ENCODE assay signal across 24 mouse cellular contexts in the genomic region with DNA sequence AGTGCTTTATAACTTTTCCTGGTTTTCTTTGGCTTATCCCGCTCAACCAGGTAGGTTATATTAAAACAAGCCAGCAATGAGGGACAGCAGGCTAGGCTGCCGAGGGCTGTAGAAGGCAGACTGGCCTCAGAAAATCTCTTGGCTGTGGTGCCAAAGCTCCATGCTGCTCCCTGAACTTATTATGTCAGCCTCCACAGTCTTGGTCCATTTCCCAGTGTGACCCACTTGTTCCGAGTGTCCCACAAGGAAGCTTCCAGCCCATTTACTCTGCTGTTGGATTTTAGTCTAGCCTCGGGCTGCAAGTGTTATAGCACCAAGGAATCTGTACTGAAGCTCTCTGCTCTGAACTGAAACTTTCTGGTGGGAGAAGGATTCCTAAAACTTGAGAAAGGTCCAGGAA. TPM values are rescaled to one million over a fixed set of nuclear protein-coding genes. Genes with fewer than 3 reads are reported as not detected.
A peak's percentile ranks its signal among the peaks of the same experiment; 100 is the strongest.
DNase-seq lines count a peak whose midpoint lies in the region; ATAC-seq and TF ChIP-seq lines count a peak whose summit lies in the region.
"Had no signal": no experiment of that assay in that cellular context is flagged by ENCODE, and none has a peak within 500 bp of the region (broad histone marks: within the 10 kb centered on the region; RNA-seq: fewer than 3 reads in every experiment).

No protein-coding gene starts in this region.

- ATAC-seq in intestine, embryonic 14.5 days (replicated peaks; ENCODE audit: low FRiP score, low TSS enrichment, low read depth), result no peak
- ATAC-seq in intestine, postnatal 0 days, result no peak
- ATAC-seq: forebrain, postnatal 0 days; hindbrain, postnatal 0 days had no signal

- peak; percentile 76 to 83 for DNase-seq in cerebellum, postnatal 14 days
- no peak for DNase-seq in cerebellum, adult 11-12 months
- DNase-seq in intestine, embryonic 14.5 days (ENCODE audit: low spot score), result peak; percentile 6
- peak; percentile 60 for DNase-seq in Muller cell, postnatal 12 days (ENCODE audit: inconsistent ontology term)
- DNase-seq in heart, postnatal 36 days, result peak; percentile 24 to 27
- DNase-seq in testis, postnatal 10 days (ENCODE audit: low spot score), result no peak
- DNase-seq: adrenal gland, adult 8-10 months; cerebellum, adult 8-10 months; forebrain, postnatal 0 days; gastrocnemius, postnatal 36 days; kidney, adult 11 months; layer of hippocampus, adult 9-11 months; liver; thymus, adult 2 months had no signal

- 80% methylated on average over 4 of the region's 4 CpGs for WGBS in intestine, embryonic 14.5 days
- 74% methylated on average over 4 of the region's 4 CpGs for WGBS in intestine, postnatal 0 days

- TF ChIP-seq CTCF in intestine, postnatal 0 days (IDR thresholded peaks at IDR 0.05; ENCODE audit: low read depth), result no peak

- H3K4me1 ChIP-seq in intestine, embryonic 14.5 days (replicated peaks; ENCODE audit: control insufficient read depth, insufficient read depth, low read length), result peaks cover 5% of the 10 kb centered on the region
- no peaks in the 10 kb centered on the region for H3K4me1 ChIP-seq in intestine, postnatal 0 days (replicated peaks; ENCODE audit: control insufficient read depth, insufficient read depth, low read length)
- H3K4me1 ChIP-seq: liver, embryonic 15.5 days had no signal

- no peaks in the 10 kb centered on the region for H3K27me3 ChIP-seq in intestine, embryonic 14.5 days (replicated peaks; ENCODE audit: control insufficient read depth, insufficient read depth, low read length)
- no peaks in the 10 kb centered on the region for H3K27me3 ChIP-seq in intestine, postnatal 0 days (replicated peaks; ENCODE audit: control insufficient read depth, insufficient read depth, low read length)
- H3K27me3 ChIP-seq: embryonic facial prominence, embryonic 12.5 days; liver, embryonic 15.5 days had no signal

- intact Hi-C loops in heart, postnatal 36 days (cut with DNase I), result no loop called here

- no peaks in the 10 kb centered on the region for H3K36me3 ChIP-seq in intestine, embryonic 14.5 days (ENCODE audit: control insufficient read depth, insufficient read depth, low read length)
- H3K36me3 ChIP-seq in intestine, postnatal 0 days (ENCODE audit: control insufficient read depth, insufficient read depth), result no peaks in the 10 kb centered on the region
- H3K36me3 ChIP-seq: embryonic facial prominence, embryonic 12.5 days; kidney, embryonic 15.5 days; limb, embryonic 10.5 days; liver, embryonic 15.5 days; lung, embryonic 15.5 days; midbrain, embryonic 12.5 days had no signal

- no peak overlapping the region for H3K4me3 ChIP-seq in intestine, embryonic 14.5 days (ENCODE audit: low read depth, low read length)
- no peak overlapping the region for H3K4me3 ChIP-seq in intestine, postnatal 0 days (ENCODE audit: low read depth, low read length)
- H3K4me3 ChIP-seq: embryonic facial prominence, embryonic 12.5 days; kidney, embryonic 15.5 days; left cerebral cortex, adult 2 months; limb, embryonic 10.5 days; liver, embryonic 15.5 days; lung, embryonic 15.5 days; midbrain, embryonic 12.5 days had no signal

- H3K9ac ChIP-seq in intestine, embryonic 14.5 days (ENCODE audit: low read length), result no peak overlapping the region
- no peak overlapping the region for H3K9ac ChIP-seq in intestine, postnatal 0 days (ENCODE audit: low read depth, low read length)
- H3K9ac ChIP-seq: embryonic facial prominence, embryonic 12.5 days; forebrain, postnatal 0 days; kidney, embryonic 15.5 days; liver, embryonic 15.5 days; lung, embryonic 15.5 days; midbrain, embryonic 12.5 days had no signal

- no peak overlapping the region for H3K4me2 ChIP-seq in intestine, embryonic 14.5 days (ENCODE audit: low read length)
- no peak overlapping the region for H3K4me2 ChIP-seq in intestine, postnatal 0 days (replicated peaks; ENCODE audit: low read depth)
- H3K4me2 ChIP-seq: embryonic facial prominence, embryonic 12.5 days; kidney, embryonic 15.5 days; liver, embryonic 15.5 days; lung, embryonic 15.5 days; midbrain, embryonic 12.5 days had no signal

- no peaks in the 10 kb centered on the region for H3K9me3 ChIP-seq in intestine, embryonic 14.5 days (ENCODE audit: control insufficient read depth, low read length)
- H3K9me3 ChIP-seq in intestine, postnatal 0 days (ENCODE audit: control insufficient read depth), result no peaks in the 10 kb centered on the region
- H3K9me3 ChIP-seq: embryonic facial prominence, embryonic 12.5 days; kidney, embryonic 15.5 days; limb, embryonic 10.5 days; liver, embryonic 15.5 days; lung, embryonic 15.5 days; midbrain, embryonic 12.5 days had no signal

- no peak overlapping the region for H3K27ac ChIP-seq in intestine, embryonic 14.5 days (ENCODE audit: low read depth)
- no peak overlapping the region for H3K27ac ChIP-seq in intestine, postnatal 0 days (ENCODE audit: low read depth, low read length)
- H3K27ac ChIP-seq: embryonic facial prominence, embryonic 12.5 days; hindbrain, postnatal 0 days; kidney, embryonic 15.5 days; left cerebral cortex, adult 2 months; limb, embryonic 10.5 days; liver, embryonic 15.5 days; lung, embryonic 15.5 days; midbrain, embryonic 12.5 days had no signal

RNA-seq across cellular contexts. Expression of a gene that starts 18.8 kb away (rescaled TPM):
- 1.3 and 1.4 TPM in 2 replicates for polyA plus RNA-seq in intestine, embryonic 14.5 days (2014; fragmentation: Nextera tagmentation; extraction: Ambion mirVana)
- polyA plus RNA-seq in intestine, postnatal 0 days (2015; fragmentation: Nextera tagmentation; extraction: Ambion mirVana), result 1.9 and 2.4 TPM in 2 replicates
- not detected for total RNA-seq in heart, postnatal 36 days (2021)
- total RNA-seq: forebrain, postnatal 0 days; gastrocnemius, postnatal 36 days; left cerebral cortex, adult 2 months; neutrophil, adult 5-6 weeks had no signal

Comparison
In these comparisons a context has a peak if more than half of its experiments do, and no peak if none do; other contexts are left out.
1. DNase-seq: peak in cerebellum, postnatal 14 days (2 of 2), intestine, embryonic 14.5 days (single experiment), Muller cell, postnatal 12 days (single experiment) and heart, postnatal 36 days (2 of 2); none in cerebellum, adult 11-12 months (single experiment) and testis, postnatal 10 days (single experiment).